Mouse (Mus musculus) cortical plate, adult 2 months (tissue): Measurements from ENCODE around the gene Scgb2b19. TPM values are rescaled to one million over a fixed set of nuclear protein-coding genes. Genes with fewer than 3 reads are reported as not detected.
"Not testable (repeated sequence)": the region's sequence is repeated elsewhere in the genome, so short reads cannot be mapped to it uniquely, and the experiment has no call there.

Source experiments
- H3K27ac ChIP-seq: fragments of 200-500 bp; 2 replicates; pipeline ENCODE4 v1.5.1; 2012; ENCODE audit warnings: low read length, control low read depth, inconsistent platforms; ENCODE audit not compliant: insufficient read depth
- H3K4me1 ChIP-seq: fragments of 200-500 bp; 2 replicates; pipeline ENCODE4 v1.6.1; 2011; ENCODE audit warnings: low read length; ENCODE audit not compliant: control insufficient read depth, insufficient read depth
- H3K4me3 ChIP-seq: fragments of 200-500 bp; 2 replicates; pipeline ENCODE4 v1.5.1; 2011; ENCODE audit warnings: mild to moderate bottlenecking, low read length, control low read depth; ENCODE audit not compliant: insufficient read depth
- polyA plus RNA-seq: library from polyadenylated mRNA; depleted of rRNA; stranded (reverse); fragments of >200 nt; gene quantifications from 2 replicates; pipeline ENCODE4 v1.2.3, GENCODE M21; 2012; rRNA removed

Gene Scgb2b19
- polyA plus RNA-seq: not detected in 2 replicates

GRCm38 (mm10) chr7:33280238-33280637, at the start of gene Scgb2b19:
Scgb2b19 (minus strand) TSS chr7:33280338.
- H3K27ac ChIP-seq: not testable (repeated sequence)

GRCm38 (mm10) chr7:33286991-33287390, 6.9 kb upstream of the Scgb2b19 start, which contains the start of gene Scgb1b19:
Scgb1b19 (plus strand) TSS chr7:33287291.
- H3K4me3 ChIP-seq, H3K4me1 ChIP-seq, H3K27ac ChIP-seq: not testable (repeated sequence)

More at GRCm38 (mm10) chr7:33280238-33280637, at the start of gene Scgb2b19:
- not testable (repeated sequence) for H3K4me3 ChIP-seq, H3K4me1 ChIP-seq

Other genes with a start within 250 kb of the Scgb2b19 start
- gene Scgb2b17, start 223.8 kb downstream of the Scgb2b19 start, polyA plus RNA-seq: not detected in 2 replicates
- not detected in 2 replicates for gene Scgb1b17, start 216.9 kb downstream of the Scgb2b19 start, polyA plus RNA-seq
- not detected in 2 replicates for gene Scgb2b18, start 106.5 kb downstream of the Scgb2b19 start, polyA plus RNA-seq
- gene Scgb1b18, start 94.8 kb downstream of the Scgb2b19 start, polyA plus RNA-seq: not detected in 2 replicates
- not detected in 2 replicates for gene Scgb1b19, start 7.0 kb upstream of the Scgb2b19 start, polyA plus RNA-seq
- gene Scgb2b20, start 86.0 kb upstream of the Scgb2b19 start, polyA plus RNA-seq: not detected in 2 replicates
- gene Scgb1b20, start 92.9 kb upstream of the Scgb2b19 start, polyA plus RNA-seq: not detected in 2 replicates
- gene Scgb2b21, start 240.1 kb upstream of the Scgb2b19 start, polyA plus RNA-seq: not detected in 2 replicates